Comparison of ENCODE assay signal across 24 mouse cellular contexts in genomic region chr2:152111311-152111710, GRCm38 (mm10). TPM values are rescaled to one million over a fixed set of nuclear protein-coding genes. Genes with fewer than 3 reads are reported as not detected.
A peak's percentile ranks its signal among the peaks of the same experiment; 100 is the strongest.
DNase-seq lines count a peak whose midpoint lies in the region; ATAC-seq and TF ChIP-seq lines count a peak whose summit lies in the region.
"Had no signal": no experiment of that assay in that cellular context is flagged by ENCODE, and none has a peak within 500 bp of the region (broad histone marks: within the 10 kb centered on the region; RNA-seq: fewer than 3 reads in every experiment).

No protein-coding gene starts in this region.

- no peak overlapping the region for H3K4me2 ChIP-seq in lung, postnatal 0 days (replicated peaks; ENCODE audit: low read depth, low read length)
- H3K4me2 ChIP-seq in myocyte (ENCODE audit: low read depth) = no peak overlapping the region
- H3K4me2 ChIP-seq: embryonic facial prominence, embryonic 13.5 days; hindbrain, embryonic 14.5 days; kidney, embryonic 15.5 days; limb, embryonic 13.5 days; liver, embryonic 11.5 days; lung, embryonic 15.5 days; midbrain, embryonic 12.5 days; neural tube, embryonic 15.5 days had no signal

- H3ac ChIP-seq in myocyte (ENCODE audit: control insufficient read depth, insufficient read length) = no peak overlapping the region

- intact Hi-C loops in heart, adult 2 months (cut with DNase I) = loop anchor here (5.0 kb wide), 1 partner anchor 256 kb away; no protein-coding TSS in a partner anchor
- intact Hi-C loops in heart, postnatal 14 days (cut with DNase I) = no loop called here

- no peaks in the 10 kb centered on the region for H3K36me3 ChIP-seq in heart, adult 2 months (ENCODE audit: control insufficient read depth, insufficient read depth, low read length)
- no peaks in the 10 kb centered on the region for H3K36me3 ChIP-seq in lung, postnatal 0 days (ENCODE audit: insufficient read depth, low read length)
- peaks cover 9% of the 10 kb centered on the region for H3K36me3 ChIP-seq in myocyte (ENCODE audit: control insufficient read depth, insufficient read depth)
- H3K36me3 ChIP-seq: embryonic facial prominence, embryonic 13.5 days; kidney, embryonic 15.5 days; lung, embryonic 15.5 days; midbrain, embryonic 12.5 days; neural tube, embryonic 15.5 days had no signal

- H3K79me2 ChIP-seq in heart, adult 2 months (replicated peaks; ENCODE audit: control insufficient read depth, insufficient read depth, low read length) = no peaks in the 10 kb centered on the region
- peaks cover 3% of the 10 kb centered on the region for H3K79me2 ChIP-seq in myocyte (ENCODE audit: control insufficient read depth, insufficient read depth)

- 23% methylated on average over 2 of the region's 2 CpGs for WGBS in heart, adult 2 months
- WGBS in lung, postnatal 0 days = 61% methylated on average over 2 of the region's 2 CpGs

- peaks cover 7% of the 10 kb centered on the region for H3K4me1 ChIP-seq in heart, adult 2 months (ENCODE audit: control insufficient read depth, insufficient read depth, low read length)
- H3K4me1 ChIP-seq in lung, postnatal 0 days (ENCODE audit: insufficient read depth, low read depth, low read length) = 0 out of 2 replicates have a peak, but pooled peaks cover under 1% of the 10 kb centered on the region

- ATAC-seq in lung, postnatal 0 days = 0 out of 2 replicates have a peak, but pooled peaks have one; percentile 18

- no peak for TF ChIP-seq EP300 in heart, adult 2 months (IDR thresholded peaks at IDR 0.05; ENCODE audit: insufficient read depth, low read depth, low read length)
- TF ChIP-seq EP300 in lung, postnatal 0 days (IDR thresholded peaks at IDR 0.05) = no peak

- H3K27ac ChIP-seq in heart, adult 2 months = peak overlapping the region; percentile 10; the same call in 1 of the 2 replicates
- no peak overlapping the region for H3K27ac ChIP-seq in lung, postnatal 0 days (ENCODE audit: low read length)
- H3K27ac ChIP-seq: embryonic facial prominence, embryonic 13.5 days; forebrain, embryonic 10.5 days; hindbrain, embryonic 14.5 days; kidney, embryonic 15.5 days; limb, embryonic 13.5 days; lung, embryonic 15.5 days; midbrain, embryonic 12.5 days; neural tube, embryonic 15.5 days had no signal

- TF ChIP-seq POLR2A in heart, adult 2 months (IDR thresholded peaks at IDR 0.05; ENCODE audit: insufficient read depth, low read depth, low read length) = no peak
- no peak for TF ChIP-seq POLR2A in myocyte (IDR thresholded peaks at IDR 0.05; ENCODE audit: insufficient read length, low read depth)

- no peak for TF ChIP-seq CTCF in heart, adult 2 months (IDR thresholded peaks at IDR 0.05)
- no peak for TF ChIP-seq CTCF in lung, postnatal 0 days (IDR thresholded peaks at IDR 0.05)

- no peaks in the 10 kb centered on the region for H3K9me3 ChIP-seq in lung, postnatal 0 days (ENCODE audit: low read length)
- H3K9me3 ChIP-seq: embryonic facial prominence, embryonic 13.5 days; forebrain, embryonic 10.5 days; kidney, embryonic 15.5 days; limb, embryonic 13.5 days; lung, embryonic 15.5 days; megakaryocyte, embryonic 14.5 days; midbrain, embryonic 12.5 days; neural tube, embryonic 15.5 days had no signal

- no peak for DNase-seq in heart, adult 2 months
- DNase-seq in heart, adult 18-20 months = no peak
- DNase-seq in heart, postnatal 4 days = peak; percentile 24
- no peak for DNase-seq in heart, postnatal 14 days
- peak; percentile 59 for DNase-seq in lung, postnatal 0 days (ENCODE audit: low spot score)
- no peak for DNase-seq in lung, postnatal 36 days
- DNase-seq in spleen, postnatal 4 days (ENCODE audit: low spot score in 2 of 2) = no peak

- H3K4me3 ChIP-seq in heart, adult 2 months = no peak overlapping the region
- no peak overlapping the region for H3K4me3 ChIP-seq in lung, postnatal 0 days (ENCODE audit: low read depth, low read length)
- H3K4me3 ChIP-seq in myocyte = no peak overlapping the region
- H3K4me3 ChIP-seq: embryonic facial prominence, embryonic 13.5 days; forebrain, embryonic 10.5 days; kidney, embryonic 15.5 days; limb, embryonic 13.5 days; lung, embryonic 15.5 days; megakaryocyte, embryonic 14.5 days; midbrain, embryonic 12.5 days; neural tube, embryonic 15.5 days had no signal

- no peak overlapping the region for H3K9ac ChIP-seq in heart, adult 2 months (ENCODE audit: low read depth, low read length)
- H3K9ac ChIP-seq in lung, postnatal 0 days (replicated peaks; ENCODE audit: low read depth) = no peak overlapping the region
- H3K9ac ChIP-seq: embryonic facial prominence, embryonic 13.5 days; forebrain, postnatal 0 days; hindbrain, embryonic 14.5 days; kidney, embryonic 15.5 days; limb, embryonic 13.5 days; lung, embryonic 15.5 days; midbrain, embryonic 12.5 days; neural tube, embryonic 15.5 days had no signal

- H3K27me3 ChIP-seq in heart, adult 2 months (ENCODE audit: control insufficient read depth, insufficient read depth, low read length) = no peaks in the 10 kb centered on the region
- H3K27me3 ChIP-seq in lung, postnatal 0 days (replicated peaks; ENCODE audit: insufficient read depth, low read length) = no peaks in the 10 kb centered on the region
- peaks cover 16% of the 10 kb centered on the region for H3K27me3 ChIP-seq in myocyte (ENCODE audit: control insufficient read depth, insufficient read depth, insufficient read length)
- H3K27me3 ChIP-seq: neural tube, embryonic 15.5 days had no signal

TF ChIP-seq in myocyte, 11 proteins besides CTCF, POLR2A, EP300 and RAD21:
- TF ChIP-seq TCF12 (IDR thresholded peaks at IDR 0.05; ENCODE audit: insufficient read depth, poor library complexity, severe bottlenecking) = peak; percentile 76
- peak in 2 of 3 experiments; percentile 57 to 87 for TF ChIP-seq MYOG (IDR thresholded peaks at IDR 0.05; ENCODE audit: control insufficient read depth in 1 of 3, insufficient read depth in 1 of 3, insufficient read length in 2 of 3, low read depth in 2 of 3)
- no peak for TF ChIP-seq USF1 (IDR thresholded peaks at IDR 0.05; ENCODE audit: low read depth)
- TF ChIP-seq POLR2AphosphoS2 (IDR thresholded peaks at IDR 0.05; ENCODE audit: insufficient read length, low read depth) = no peak
- TF ChIP-seq MAX (IDR thresholded peaks at IDR 0.05; ENCODE audit: low read depth) = no peak
- no peak for TF ChIP-seq SRF (IDR thresholded peaks at IDR 0.05; ENCODE audit: control insufficient read depth, insufficient read length, low read depth)
- peak; percentile 25 to 37 (median 34) for TF ChIP-seq MYOD1 (IDR thresholded peaks at IDR 0.05; ENCODE audit: control insufficient read depth in 1 of 3, insufficient read length in 2 of 3, low read depth in 2 of 3)

RNA-seq across cellular contexts. Expression of gene Srxn1, which starts 6.0 kb away (rescaled TPM):
- 10 to 100 TPM; 19.2 to 23.9 TPM for total RNA-seq in heart, adult 2 months (2021)
- 35.9 and 40.0 TPM in 2 replicates for polyA plus RNA-seq in heart, adult 2 months (2012; rRNA removed)
- 10 to 100 TPM; 18.8 to 20.3 TPM for total RNA-seq in heart, adult 18-20 months (2021)
- total RNA-seq in heart, postnatal 4 days (2021) = 1 to 10 TPM; 9.0 TPM
- 10 to 100 TPM in 1 of 2 experiments, 1 to 10 TPM in 1; 9.8 to 11.9 TPM for total RNA-seq in heart, postnatal 14 days (2021)
- polyA plus RNA-seq in lung, postnatal 0 days (2015; fragmentation: Nextera tagmentation; extraction: Ambion mirVana) = 8.9 and 9.4 TPM in 2 replicates
- polyA plus RNA-seq in myocyte (2012; fragmentation: generic; extraction: Trizol) = 21.7 TPM

RNA-seq across cellular contexts. Expression of gene Scrt2, which starts 30.0 kb away (rescaled TPM):
- not detected for total RNA-seq in heart, adult 2 months (2021)
- polyA plus RNA-seq in heart, adult 2 months (2012; rRNA removed) = not detected in 2 replicates
- total RNA-seq in heart, adult 18-20 months (2021) = not detected
- not detected for total RNA-seq in heart, postnatal 4 days (2021)
- not detected for total RNA-seq in heart, postnatal 14 days (2021)
- polyA plus RNA-seq in lung, postnatal 0 days (2015; fragmentation: Nextera tagmentation; extraction: Ambion mirVana) = not detected in 2 replicates
- polyA plus RNA-seq in myocyte (2012; fragmentation: generic; extraction: Trizol) = not detected
- total RNA-seq: common myeloid progenitor, adult 5-6 weeks; gastrocnemius, postnatal 36 days; hematopoietic stem cell, adult 5-6 weeks; monocyte, adult 5-6 weeks had no signal
- polyA plus RNA-seq: limb, embryonic 13.5 days; liver, embryonic 11.5 days; liver, embryonic 16.5 days; lung, embryonic 15.5 days had no signal

RNA-seq across cellular contexts. Expression of gene Tcf15, which starts 32.0 kb away (rescaled TPM):
- 10 to 100 TPM; 26.7 to 32.1 TPM for total RNA-seq in heart, adult 2 months (2021)
- polyA plus RNA-seq in heart, adult 2 months (2012; rRNA removed) = 21.2 and 25.9 TPM in 2 replicates
- 10 to 100 TPM; 16.4 to 18.9 TPM for total RNA-seq in heart, adult 18-20 months (2021)
- 10 to 100 TPM; 29.6 to 38.0 TPM for total RNA-seq in heart, postnatal 4 days (2021)
- 10 to 100 TPM; 40.0 to 43.0 TPM for total RNA-seq in heart, postnatal 14 days (2021)
- polyA plus RNA-seq in lung, postnatal 0 days (2015; fragmentation: Nextera tagmentation; extraction: Ambion mirVana) = 2.0 and 3.6 TPM in 2 replicates
- not detected for polyA plus RNA-seq in myocyte (2012; fragmentation: generic; extraction: Trizol)
- total RNA-seq: monocyte, adult 5-6 weeks had no signal

Comparison
In these comparisons a context has a peak if more than half of its experiments do, and no peak if none do; other contexts are left out.
1. DNase-seq: peak in heart, postnatal 4 days (single experiment) and lung, postnatal 0 days (single experiment); none in heart, adult 2 months (0 of 2), heart, adult 18-20 months (0 of 2), heart, postnatal 14 days (0 of 2), lung, postnatal 36 days (single experiment) and spleen, postnatal 4 days (0 of 2).